Mouse (Mus musculus): ENCODE measurements at regions not wholly inside any gene's neighbourhood (a gene's known extent, or its start where the extent isn't known, plus 50 kb on each side); places are given as distances from the start of the nearest gene placed in this dataset.
A peak's percentile ranks its signal among the peaks of the same experiment; 100 is the strongest.

- DNase-seq = no peak
Observed at GRCm38 (mm10) chr10:101117158-101117557, 526.9 kb downstream of the 1700017N19Rik start.

- no peak for DNase-seq
Observed at GRCm38 (mm10) chr10:101120209-101120608, 529.9 kb downstream of the 1700017N19Rik start.

GRCm38 (mm10) chr10:101167085-101167484, 514.2 kb upstream of the Mgat4c start:
- no peak for DNase-seq

- no peak for DNase-seq
Observed at GRCm38 (mm10) chr10:101171826-101172225, 509.5 kb upstream of the Mgat4c start.

- peak in 1 of 2 experiments; percentile 7 for DNase-seq
Observed at GRCm38 (mm10) chr10:101189233-101189632, 492.1 kb upstream of the Mgat4c start.

Data from adrenal gland, postnatal 36 days (tissue).